Mouse (Mus musculus) G1E (cell line): Measurements from ENCODE around the gene Rrn3. TPM values are rescaled to one million over a fixed set of nuclear protein-coding genes. Genes with fewer than 3 reads are reported as not detected.

Source experiments
- ATAC-seq: 2 replicates; pipeline ENCODE4 v1.8.0; 2016; ENCODE audit warnings: mild to moderate bottlenecking; ENCODE audit not compliant: insufficient number of reproducible peaks, poor library complexity, low FRiP score, severe bottlenecking; ENCODE audit errors: extremely low read depth
- DNase-seq: peaks from one replicate; pipeline ENCODE4 v3.0.0; 2012; ENCODE audit warnings: low spot score
- H3K27me3 ChIP-seq: 2 replicates; pipeline ENCODE4 v1.6.1; 2012; ENCODE audit warnings: mild to moderate bottlenecking, low read length, inconsistent platforms; ENCODE audit not compliant: insufficient read depth
- H3K36me3 ChIP-seq: replicated peaks from 2 replicates; pipeline ENCODE3; 2012; ENCODE audit warnings: mild to moderate bottlenecking, inconsistent platforms
- H3K4me1 ChIP-seq: 2 replicates; pipeline ENCODE4 v1.6.1; 2012; ENCODE audit warnings: low read depth, low read length, inconsistent platforms, mixed read lengths; ENCODE audit not compliant: insufficient read depth
- H3K4me3 ChIP-seq: 2 replicates; pipeline ENCODE4 v1.5.1; 2012; ENCODE audit warnings: low read depth, mild to moderate bottlenecking, inconsistent platforms, low read length, moderate library complexity, mixed read lengths
- H3K9me3 ChIP-seq: replicated peaks from 2 replicates; pipeline ENCODE4 v1.6.1; 2012; ENCODE audit warnings: inconsistent platforms
- CTCF ChIP-seq: IDR thresholded peaks from 2 replicates; pipeline ENCODE4 v1.5.1; 2012; ENCODE audit warnings: low read depth, low read length, inconsistent platforms, mixed read lengths
- GATA1 ChIP-seq: IDR thresholded peaks from 2 replicates; pipeline ENCODE4 v1.6.1; 2012; ENCODE audit warnings: borderline replicate concordance, low read length, inconsistent platforms, mixed read lengths
- GATA2 ChIP-seq: IDR thresholded peaks from 2 replicates; pipeline ENCODE4 v1.6.1; 2012; ENCODE audit warnings: low read depth, low read length, inconsistent platforms, borderline replicate concordance
- POLR2AphosphoS5 ChIP-seq: IDR thresholded peaks from 2 replicates; pipeline ENCODE4 v1.6.1; 2012; ENCODE audit warnings: low read depth, low read length, inconsistent platforms; ENCODE audit not compliant: insufficient replicate concordance
- TAL1 ChIP-seq: conservative IDR thresholded peaks from 2 replicates; pipeline ENCODE4 v1.6.1; 2012; ENCODE audit warnings: low read depth, low read length, inconsistent platforms, mixed read lengths
- polyA plus RNA-seq: library from polyadenylated mRNA; stranded (reverse); fragments of >175 nt; gene quantifications from 2 replicates; pipeline ENCODE4 v1.2.3, GENCODE M21; 2012
- total RNA-seq, 2 experiments: library from RNA; stranded (forward) in 1 of 2; stranded (reverse) in 1 of 2; fragments of 200-1000 nt in 1 of 2; fragments of >200 nt in 1 of 2; fragmentation: Nextera tagmentation in 1 of 2; gene quantifications; 2 replicates each; pipeline ENCODE4 v1.2.3; 2014 to 2017

The Rrn3 gene
- total and polyA plus RNA-seq, 3 experiments = 21.2 to 72.3 (median 67.6) TPM

DNA sequence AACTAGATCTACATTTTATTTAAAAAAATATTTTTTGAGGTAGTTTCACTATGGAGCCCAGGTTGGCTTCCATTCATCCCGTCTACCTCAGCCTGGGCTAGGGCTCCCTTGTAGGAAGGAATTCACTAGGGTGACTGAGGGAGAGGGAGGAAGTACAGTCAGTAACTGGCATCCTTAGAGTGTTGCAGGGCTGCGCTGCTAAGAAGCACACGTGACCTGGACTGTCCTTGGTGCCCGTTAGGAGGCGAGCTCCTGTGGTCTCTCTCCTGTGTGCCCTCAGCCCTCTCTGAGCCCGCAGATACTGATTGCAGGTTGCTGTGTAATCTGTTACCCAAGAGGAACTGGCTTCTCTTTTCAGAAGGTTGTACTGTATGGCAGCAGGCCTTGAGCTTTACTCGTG, 27.9 kb downstream of the Rrn3 start:
- Histone ChIP-seq H3K36me3 (peaks cover 98% of the 10 kb centered on the region), H3K27me3 (no peaks in the 10 kb centered on the region), H3K9me3 (no peaks in the 10 kb centered on the region), H3K4me3 (no peak overlapping the region), H3K4me1 (peaks cover 2% of the 10 kb centered on the region; the same call in 1 of the 2 replicates)
- TF ChIP-seq POLR2AphosphoS5 (no peak), GATA1 (no peak), GATA2 (no peak), TAL1 (no peak), CTCF (no peak)
- DNase-seq (no peak), ATAC-seq (no peak)

DNA sequence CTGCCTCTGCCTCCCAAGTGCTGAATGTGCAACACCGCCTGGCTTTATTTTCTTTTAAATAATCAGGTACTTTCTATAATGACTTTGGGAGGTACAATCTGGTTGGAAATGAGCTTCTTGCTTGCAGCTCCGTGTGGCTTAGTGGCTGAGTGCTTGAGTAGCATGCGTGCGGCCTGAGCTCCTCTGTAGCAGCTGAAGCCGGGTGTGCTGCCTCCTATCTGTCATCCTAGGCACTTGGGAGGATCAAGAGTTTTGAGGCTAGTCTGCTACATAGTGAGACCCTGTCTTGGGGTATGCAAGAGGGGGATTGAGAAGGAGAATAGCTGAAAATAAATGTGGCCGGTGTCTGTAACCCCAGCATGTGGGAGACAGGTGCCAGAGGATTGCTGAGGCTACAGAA, 31.6 kb downstream of the Rrn3 start:
- peaks cover 98% of the 10 kb centered on the region for H3K36me3 ChIP-seq
- no peak for TF ChIP-seq GATA1
- no peak for TF ChIP-seq CTCF
- TF ChIP-seq TAL1 = no peak
- TF ChIP-seq POLR2AphosphoS5 = no peak
- TF ChIP-seq GATA2 = no peak
- peaks cover 7% of the 10 kb centered on the region; the same call in 1 of the 2 replicates for H3K4me1 ChIP-seq
- no peaks in the 10 kb centered on the region for H3K27me3 ChIP-seq
- no peaks in the 10 kb centered on the region for H3K9me3 ChIP-seq
- H3K4me3 ChIP-seq = no peak overlapping the region
- no peak for DNase-seq
- ATAC-seq = no peak

DNA sequence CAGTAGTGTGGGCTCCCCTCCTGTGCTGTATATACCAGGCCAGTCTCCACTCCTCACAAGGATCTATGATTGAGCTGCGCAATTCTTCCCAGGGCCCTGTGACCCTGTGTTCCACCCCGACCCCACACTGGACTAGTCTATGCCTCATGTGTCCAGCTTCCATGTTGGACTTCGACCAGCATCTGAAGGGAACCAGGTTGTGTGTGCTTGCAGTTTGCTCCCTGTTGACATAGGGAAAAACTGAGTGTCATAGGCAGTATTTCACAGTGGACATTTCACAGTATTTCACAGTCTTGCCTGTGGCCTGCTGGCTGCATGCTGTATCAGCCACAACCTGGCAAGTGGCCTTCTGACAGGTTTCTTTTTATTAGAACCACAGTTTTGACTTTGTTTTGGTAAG, 32.7 kb downstream of the Rrn3 start:
- Histone ChIP-seq H3K27me3 (no peaks in the 10 kb centered on the region), H3K36me3 (peaks cover 88% of the 10 kb centered on the region), H3K4me3 (no peak overlapping the region), H3K4me1 (peaks cover 10% of the 10 kb centered on the region), H3K9me3 (no peaks in the 10 kb centered on the region)
- DNase-seq (no peak), ATAC-seq (no peak)
- no peak for TF ChIP-seq TAL1
- no peak for TF ChIP-seq POLR2AphosphoS5
- no peak for TF ChIP-seq GATA1
- TF ChIP-seq CTCF = no peak
- TF ChIP-seq GATA2 = no peak

DNA sequence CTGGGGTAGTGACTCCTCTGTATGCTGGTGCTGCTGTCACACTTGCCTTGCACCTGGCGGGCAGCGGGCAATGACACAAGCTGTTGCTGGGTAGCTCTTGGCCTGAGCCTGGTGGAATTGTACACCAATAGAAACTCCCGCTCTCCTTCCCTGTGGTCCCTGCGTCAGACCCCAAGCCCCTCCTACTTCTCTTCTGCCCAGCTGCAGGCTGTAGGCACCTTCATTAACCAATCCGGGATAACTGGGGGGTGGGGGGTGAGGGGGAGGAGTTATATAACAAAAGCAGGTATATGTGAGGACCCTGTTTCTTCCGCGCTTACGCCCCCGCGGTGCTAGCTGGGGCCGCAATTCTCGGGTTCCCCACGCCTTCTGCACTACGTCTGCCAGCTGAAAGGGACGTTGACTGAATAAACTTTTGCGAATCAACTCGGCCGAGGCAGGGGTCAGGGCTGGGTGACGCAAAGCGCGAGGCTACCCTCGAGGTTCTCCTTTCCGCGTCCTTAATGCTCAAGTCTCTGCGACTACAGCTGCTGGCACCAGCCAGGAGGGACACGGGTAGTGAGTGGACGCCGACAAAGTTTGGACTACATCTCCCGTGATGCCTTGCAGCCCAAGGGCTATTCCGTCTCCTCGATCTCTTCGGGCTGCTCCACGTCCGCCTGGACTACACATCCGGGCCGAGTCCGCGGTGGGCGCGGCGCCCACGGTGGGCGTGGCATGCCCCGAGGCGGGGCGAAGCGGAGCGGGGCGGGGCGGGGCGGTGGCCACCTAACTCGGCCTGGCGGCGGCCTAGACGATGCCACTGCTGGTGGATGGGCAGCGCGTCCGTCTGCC, 38.3 kb downstream of the Rrn3 start, which contains the start of gene Ntan1:
Ntan1 (plus strand) TSS at position 286 of the 834 bp plus-strand sequence.
- H3K4me1 ChIP-seq = peaks cover 45% of the 10 kb centered on the region
- TF ChIP-seq GATA2 = no peak
- no peak for TF ChIP-seq TAL1
- TF ChIP-seq GATA1 = no peak
- no peak for TF ChIP-seq CTCF
- no peak for TF ChIP-seq POLR2AphosphoS5
- no peaks in the 10 kb centered on the region for H3K9me3 ChIP-seq
- peaks cover 47% of the 10 kb centered on the region for H3K36me3 ChIP-seq
- peak within 1 kb of the TSS; percentile 86 for H3K4me3 ChIP-seq
- peak; percentile 91 for ATAC-seq
- DNase-seq = peak; percentile 88
- no peaks in the 10 kb centered on the region for H3K27me3 ChIP-seq

DNA sequence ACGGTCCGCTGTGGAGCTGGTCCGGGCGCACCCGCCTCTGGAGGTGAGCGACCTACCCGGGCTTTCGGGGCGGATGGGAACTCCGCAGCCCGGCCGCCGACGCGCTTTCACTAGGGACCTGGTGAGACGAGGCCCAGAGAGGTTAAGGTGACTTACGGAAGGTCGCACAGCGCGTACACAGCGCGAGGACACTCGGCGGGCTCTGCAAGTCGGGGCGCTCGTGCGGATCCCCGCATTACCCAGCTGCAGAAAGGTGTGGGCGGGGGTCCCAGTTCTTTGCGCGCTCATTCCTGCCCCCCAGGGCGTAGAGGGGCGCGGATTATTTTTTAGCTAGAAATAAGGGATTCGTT, 38.9 kb downstream of the Rrn3 start:
- Histone ChIP-seq H3K4me3 (peak overlapping the region; percentile 86), H3K36me3 (peaks cover 45% of the 10 kb centered on the region), H3K4me1 (peaks cover 45% of the 10 kb centered on the region), H3K9me3 (no peaks in the 10 kb centered on the region), H3K27me3 (no peaks in the 10 kb centered on the region)
- no peak for DNase-seq
- TF ChIP-seq GATA2 = no peak
- TF ChIP-seq TAL1 = no peak
- no peak for TF ChIP-seq CTCF
- ATAC-seq = 0 out of 2 replicates have a peak, but pooled peaks have one; percentile 2

DNA sequence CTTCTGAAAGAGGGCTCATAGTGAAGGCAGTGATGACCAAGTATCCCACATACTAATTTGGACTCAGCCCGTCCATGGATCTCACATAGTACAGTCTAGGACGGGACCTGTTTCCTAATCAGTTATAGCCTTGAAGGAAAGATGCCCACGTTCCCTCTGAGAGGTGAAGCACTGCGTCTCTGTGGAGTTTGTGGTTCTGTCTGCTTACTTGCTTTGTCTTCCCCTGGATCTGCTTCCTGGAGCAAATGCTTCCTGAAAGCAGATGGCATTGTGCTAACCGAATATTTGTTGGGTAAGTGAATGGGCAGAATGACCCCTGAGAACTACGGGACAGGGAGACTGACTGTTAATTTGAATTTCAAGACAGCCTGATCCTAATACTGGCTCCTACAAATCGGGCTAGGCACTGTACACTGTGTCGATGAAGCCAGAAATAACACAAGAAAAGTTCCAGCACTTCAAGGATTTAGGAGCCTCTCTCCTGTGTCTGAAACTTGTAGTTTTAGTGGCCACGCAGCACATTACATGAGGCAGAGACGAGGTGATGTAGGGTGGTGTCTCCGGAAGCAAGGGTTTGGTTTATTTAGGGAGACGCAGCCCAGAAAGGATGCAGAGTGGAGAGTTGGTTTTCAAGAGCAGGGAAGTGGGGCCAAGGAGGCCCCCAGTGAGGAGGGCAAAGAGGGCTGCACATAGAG, 39.4 kb downstream of the Rrn3 start:
- DNase-seq (no peak), ATAC-seq (no peak)
- H3K27me3 ChIP-seq = no peaks in the 10 kb centered on the region
- no peaks in the 10 kb centered on the region for H3K9me3 ChIP-seq
- peaks cover 45% of the 10 kb centered on the region for H3K4me1 ChIP-seq
- no peak for TF ChIP-seq CTCF
- TF ChIP-seq GATA1 = no peak
- TF ChIP-seq POLR2AphosphoS5 = no peak
- TF ChIP-seq TAL1 = no peak
- TF ChIP-seq GATA2 = no peak
- peak overlapping the region; percentile 86 for H3K4me3 ChIP-seq
- peaks cover 44% of the 10 kb centered on the region for H3K36me3 ChIP-seq
